Mouse (Mus musculus): ENCODE measurements around the gene Sulf2.

Sulf2 gene

DNA sequence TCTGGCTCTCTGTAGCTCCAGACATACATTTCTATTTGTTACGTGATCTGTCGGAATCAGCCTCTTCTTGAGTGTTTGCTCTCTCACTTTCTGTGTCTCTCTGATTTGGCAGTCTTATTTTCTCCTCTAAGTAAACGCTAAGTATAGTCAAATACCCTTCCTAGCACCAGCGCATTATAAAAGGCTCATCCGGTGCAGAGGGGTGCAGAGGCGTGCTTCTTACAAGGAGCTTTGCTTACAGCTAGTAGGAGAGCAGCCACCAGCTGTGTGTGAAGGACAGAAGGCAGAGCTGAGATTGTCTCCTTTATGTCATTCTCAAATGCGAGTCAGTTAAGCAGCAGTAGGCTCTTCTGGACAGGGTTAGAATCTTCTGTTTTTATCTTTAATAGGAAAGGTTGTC is 103.5 kb downstream of the Sulf2 start:
- in situ Hi-C loops (cut with MboI), result no loop called here

- in situ Hi-C loops (cut with MboI), result no loop called here
These were observed 104.0 kb downstream of the Sulf2 start for GRCm38 (mm10) chr2:166051421-166051820.

DNA sequence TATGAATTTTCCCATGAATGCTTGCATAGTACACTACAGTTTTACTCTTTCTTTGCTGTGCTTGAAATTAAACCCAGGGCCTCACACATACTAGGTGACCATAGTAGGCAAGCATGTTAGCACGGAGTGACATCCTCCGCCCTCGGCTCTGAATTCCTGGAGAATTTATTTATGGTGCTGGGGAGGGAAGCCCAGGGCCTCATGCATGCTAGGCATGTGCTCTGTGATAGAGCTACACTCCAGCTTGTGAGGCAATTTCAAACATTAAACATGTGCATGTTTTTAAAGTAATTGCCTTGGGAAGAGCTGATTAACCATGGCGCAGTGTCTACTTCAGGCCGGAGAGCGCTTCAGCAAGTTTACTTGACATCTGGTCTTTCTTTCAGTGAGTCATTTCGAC is 106.6 kb downstream of the Sulf2 start:
- in situ Hi-C loops (cut with MboI), result loop anchor here (10.0 kb wide), 2 partner anchors 134 to 224 kb away; no protein-coding TSS in a partner anchor

DNA sequence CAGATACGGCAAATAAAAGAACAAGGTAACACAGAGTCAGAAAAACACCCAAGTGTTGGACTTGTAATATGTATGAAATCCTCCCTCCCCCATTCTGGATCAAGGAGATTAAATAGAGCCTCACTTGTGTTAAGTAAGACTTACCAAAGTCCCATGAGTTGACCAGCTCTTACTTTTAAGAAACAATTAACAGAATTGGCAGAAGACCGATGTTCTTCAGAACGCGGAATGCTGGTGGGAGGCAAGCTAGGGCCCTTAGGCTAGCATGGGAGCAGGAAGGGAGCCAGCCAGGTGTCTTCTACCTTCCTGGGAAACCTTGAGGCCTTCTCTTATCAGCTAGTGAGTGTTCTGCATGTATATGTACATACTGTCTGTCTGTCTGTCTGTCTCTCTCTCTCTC is 107.5 kb downstream of the Sulf2 start:
- in situ Hi-C loops (cut with MboI), result loop anchor here (10.0 kb wide), 2 partner anchors 133 to 223 kb away; no protein-coding TSS in a partner anchor

- in situ Hi-C loops (cut with MboI), result loop anchor here (10.0 kb wide), 2 partner anchors 131 to 221 kb away; no protein-coding TSS in a partner anchor
These were observed 109.6 kb downstream of the Sulf2 start for GRCm38 (mm10) chr2:166045549-166046501.

- in situ Hi-C loops (cut with MboI), result loop anchor here (10.0 kb wide), 2 partner anchors 130 to 220 kb away; no protein-coding TSS in a partner anchor
These were observed 110.5 kb downstream of the Sulf2 start for GRCm38 (mm10) chr2:166045006-166045405.

GRCm38 (mm10) chr2:166042542-166042941 is 112.9 kb downstream of the Sulf2 start:
- in situ Hi-C loops (cut with MboI), result loop anchor here (10.0 kb wide), 2 partner anchors 128 to 218 kb away; no protein-coding TSS in a partner anchor

GRCm38 (mm10) chr2:166039681-166040080 is 115.8 kb downstream of the Sulf2 start:
- in situ Hi-C loops (cut with MboI), result loop anchor here (10.0 kb wide), 2 partner anchors 125 to 215 kb away; no protein-coding TSS in a partner anchor

DNA sequence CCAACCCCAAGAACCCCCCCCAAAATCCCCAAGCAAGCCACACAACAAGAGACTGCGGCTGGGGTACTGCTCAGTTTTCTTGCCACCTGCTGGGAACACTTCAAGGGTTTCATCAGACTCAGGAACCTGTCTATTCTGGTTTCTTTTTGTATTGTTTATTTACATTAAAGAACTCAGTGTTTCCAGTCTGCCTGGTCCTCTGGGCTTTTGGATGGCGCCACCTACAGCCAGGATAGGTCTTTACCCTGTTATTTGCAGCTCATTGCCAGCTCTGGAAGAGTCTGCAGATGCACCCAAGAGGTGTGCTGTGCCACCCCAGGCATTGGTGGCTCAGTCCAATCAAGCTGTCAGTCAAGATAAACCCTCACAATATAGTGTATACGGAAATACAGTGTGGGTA is 119.7 kb downstream of the Sulf2 start:
- in situ Hi-C loops (cut with MboI), result no loop called here

GRCm38 (mm10) chr2:166034967-166035490 is 120.4 kb downstream of the Sulf2 start:
- in situ Hi-C loops (cut with MboI), result no loop called here

DNA sequence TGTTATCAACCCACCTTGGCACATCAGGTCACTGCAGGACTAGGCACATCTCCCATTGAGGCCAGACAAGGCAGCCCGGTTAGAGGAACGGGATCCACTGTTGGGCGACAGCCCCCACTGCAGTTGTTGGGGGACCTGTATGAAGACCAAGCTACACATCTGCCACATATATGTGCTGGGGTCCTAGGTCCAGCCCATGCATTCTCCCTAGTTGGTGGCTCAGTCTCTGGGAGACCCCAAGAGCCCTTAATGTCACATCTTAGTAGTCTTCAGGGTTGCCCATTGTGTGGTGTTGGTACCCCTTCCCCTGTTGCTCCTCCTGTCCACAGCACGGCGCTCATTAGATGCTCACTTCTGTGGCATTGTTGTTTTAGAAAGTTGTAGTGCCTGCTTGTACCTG is 122.8 kb downstream of the Sulf2 start:
- in situ Hi-C loops (cut with MboI), result no loop called here

DNA sequence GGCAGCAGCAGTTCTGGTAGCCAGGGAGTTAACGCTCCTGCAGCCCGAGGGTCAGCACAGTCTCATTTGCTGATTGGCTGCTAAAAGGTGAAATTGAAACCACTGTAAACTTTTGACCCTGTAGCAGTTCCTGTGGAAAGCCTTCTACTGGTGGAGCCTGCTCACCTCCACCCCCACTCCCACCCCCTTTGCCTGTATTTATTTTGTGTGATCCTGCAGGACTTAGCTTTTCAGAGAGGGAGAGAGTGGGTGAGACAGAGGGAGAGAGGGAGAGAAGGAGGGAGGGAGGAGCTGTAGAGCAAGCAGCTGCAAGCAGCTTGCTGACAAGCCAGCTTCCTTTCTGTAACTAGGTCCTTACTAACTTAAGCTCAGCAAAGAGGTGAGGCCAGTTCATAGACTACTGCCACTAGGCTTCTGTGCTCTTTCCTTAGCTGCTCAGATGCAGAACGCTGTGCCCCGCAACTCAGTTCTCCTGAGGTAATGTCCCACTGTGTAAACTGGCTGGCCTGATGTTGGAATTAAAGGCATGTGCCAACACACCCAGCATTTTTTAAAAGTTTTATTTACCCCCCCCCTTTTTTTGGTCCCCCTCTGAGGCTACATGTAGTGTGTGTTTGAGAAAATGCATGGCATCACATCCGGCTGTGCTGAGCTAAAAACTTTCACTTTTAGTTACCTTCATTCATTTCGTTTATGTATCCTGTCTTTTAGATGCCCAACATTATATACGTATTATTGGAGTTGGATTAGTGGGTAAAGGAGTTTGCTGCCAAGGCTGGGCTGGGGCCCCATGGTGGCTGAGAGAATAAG is 124.1 kb downstream of the Sulf2 start:
- in situ Hi-C loops (cut with MboI), result no loop called here

- in situ Hi-C loops (cut with MboI), result no loop called here
These were observed 125.0 kb downstream of the Sulf2 start for GRCm38 (mm10) chr2:166030256-166030995.

DNA sequence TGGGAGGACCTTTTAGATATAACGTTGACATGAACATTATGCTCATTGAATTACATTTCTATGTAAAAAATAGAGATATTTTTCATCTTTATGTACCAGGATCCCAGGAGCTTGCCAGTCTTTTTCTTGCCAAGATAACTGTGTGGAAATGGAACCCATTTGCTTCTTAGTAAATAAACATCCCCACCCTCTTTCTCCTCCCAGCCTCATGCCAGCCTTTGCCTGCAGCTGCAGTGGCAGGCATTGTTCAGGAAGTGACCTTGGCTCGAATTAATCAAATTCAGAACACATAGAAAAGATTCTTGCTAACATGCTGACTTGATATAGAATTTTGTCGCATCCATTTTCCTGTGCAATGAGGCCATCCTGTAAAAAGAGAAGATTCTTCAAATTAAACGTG is 126.2 kb downstream of the Sulf2 start:
- in situ Hi-C loops (cut with MboI), result no loop called here

DNA sequence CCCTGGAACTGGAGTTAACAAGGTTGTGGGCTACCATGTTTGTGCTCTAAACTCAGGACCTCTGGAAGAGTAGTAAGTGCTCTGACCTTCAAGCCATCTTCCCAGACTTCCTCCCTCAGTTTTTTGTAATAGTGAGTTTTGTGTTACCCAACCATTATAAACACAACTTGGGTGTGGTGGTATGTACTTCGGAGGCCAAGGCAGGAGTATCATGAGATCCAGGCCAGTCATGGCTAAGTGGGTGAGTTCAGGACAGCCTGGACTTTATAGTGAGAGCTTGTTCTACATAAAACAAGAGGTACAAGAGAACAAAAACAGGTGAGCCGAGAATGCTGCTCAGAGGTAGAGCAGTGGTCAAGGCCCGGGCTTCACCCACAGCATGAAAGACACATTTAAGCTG is 127.6 kb downstream of the Sulf2 start:
- in situ Hi-C loops (cut with MboI), result no loop called here

- in situ Hi-C loops (cut with MboI), result no loop called here
These were observed 129.5 kb downstream of the Sulf2 start for GRCm38 (mm10) chr2:166025943-166026342.

DNA sequence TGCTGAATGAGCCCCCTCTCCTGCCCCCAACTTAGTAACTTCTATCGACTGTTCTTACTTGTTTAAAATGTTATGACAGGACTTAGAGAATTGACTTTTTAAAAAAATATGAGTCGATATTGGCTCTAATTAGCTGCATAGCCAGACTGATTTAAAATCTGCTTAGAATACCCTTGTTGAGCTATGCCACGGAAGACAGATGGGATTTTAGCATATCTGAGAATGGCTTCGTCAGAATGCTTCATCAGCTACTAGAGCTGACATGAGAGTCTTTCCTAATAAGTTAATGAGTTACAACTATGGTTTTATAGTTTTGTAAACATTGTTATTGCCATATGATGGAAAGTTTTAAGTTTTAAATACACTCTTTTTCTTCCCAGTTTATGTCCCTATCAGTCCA is 130.8 kb downstream of the Sulf2 start:
- in situ Hi-C loops (cut with MboI), result no loop called here

- in situ Hi-C loops (cut with MboI), result no loop called here
These were observed 131.4 kb downstream of the Sulf2 start for GRCm38 (mm10) chr2:166024079-166024478.
